Mouse (Mus musculus): Measurements from ENCODE around the gene Olfr532. TPM values are rescaled to one million over a fixed set of nuclear protein-coding genes. Genes with fewer than 3 reads are reported as not detected.

Olfr532 gene
- not detected for polyA plus RNA-seq (2014; fragmentation: Illumina TruSeq; extraction: RNeasy Lipid Tissue Mini Kit (QIAGEN cat#74804); ENCODE audit: low read depth, low replicate concordance)

GRCm38 (mm10) chr7:140421539-140421938 lies at the start of gene Olfr532:
Gene Olfr532, minus strand, starts transcription at chr7:140421639.

GRCm38 (mm10) chr7:140463070-140463469 lies 41.6 kb upstream of the Olfr532 start, which contains the start of gene Olfr533:
Gene Olfr533, plus strand, starts transcription at chr7:140463370.

GRCm38 (mm10) chr7:140402818-140403217 lies 18.6 kb downstream of the Olfr532 start, which contains the start of gene Olfr531:
Gene Olfr531, minus strand, starts transcription at chr7:140402918.

GRCm38 (mm10) chr7:140376231-140376630 lies 45.2 kb downstream of the Olfr532 start, which contains the start of gene Olfr530:
Gene Olfr530, minus strand, starts transcription at chr7:140376331.

Other genes starting within 250 kb of the Olfr532 start
- not detected for gene Olfr523, start 248.4 kb downstream of the Olfr532 start, polyA plus RNA-seq (2014; fragmentation: Illumina TruSeq; extraction: RNeasy Lipid Tissue Mini Kit (QIAGEN cat#74804); ENCODE audit: low read depth, low replicate concordance)
- not detected for gene Olfr524, start 215.7 kb downstream of the Olfr532 start, polyA plus RNA-seq (2014; fragmentation: Illumina TruSeq; extraction: RNeasy Lipid Tissue Mini Kit (QIAGEN cat#74804); ENCODE audit: low read depth, low replicate concordance)
- not detected for gene Cd163l1, start 203.4 kb downstream of the Olfr532 start, polyA plus RNA-seq (2014; fragmentation: Illumina TruSeq; extraction: RNeasy Lipid Tissue Mini Kit (QIAGEN cat#74804); ENCODE audit: low read depth, low replicate concordance)
- gene 5830411N06Rik, start 174.4 kb downstream of the Olfr532 start, polyA plus RNA-seq (2014; fragmentation: Illumina TruSeq; extraction: RNeasy Lipid Tissue Mini Kit (QIAGEN cat#74804); ENCODE audit: low read depth, low replicate concordance), result not detected
- gene Olfr525, start 100.8 kb downstream of the Olfr532 start, polyA plus RNA-seq (2014; fragmentation: Illumina TruSeq; extraction: RNeasy Lipid Tissue Mini Kit (QIAGEN cat#74804); ENCODE audit: low read depth, low replicate concordance), result not detected
- gene Olfr527, start 87.6 kb downstream of the Olfr532 start, polyA plus RNA-seq (2014; fragmentation: Illumina TruSeq; extraction: RNeasy Lipid Tissue Mini Kit (QIAGEN cat#74804); ENCODE audit: low read depth, low replicate concordance), result not detected
- gene Olfr60, start 60.0 kb downstream of the Olfr532 start, polyA plus RNA-seq (2014; fragmentation: Illumina TruSeq; extraction: RNeasy Lipid Tissue Mini Kit (QIAGEN cat#74804); ENCODE audit: low read depth, low replicate concordance), result not detected
- not detected for gene Olfr530, start 45.3 kb downstream of the Olfr532 start, polyA plus RNA-seq (2014; fragmentation: Illumina TruSeq; extraction: RNeasy Lipid Tissue Mini Kit (QIAGEN cat#74804); ENCODE audit: low read depth, low replicate concordance)
- not detected for gene Olfr531, start 18.7 kb downstream of the Olfr532 start, polyA plus RNA-seq (2014; fragmentation: Illumina TruSeq; extraction: RNeasy Lipid Tissue Mini Kit (QIAGEN cat#74804); ENCODE audit: low read depth, low replicate concordance)
- gene Olfr533, start 41.7 kb upstream of the Olfr532 start, polyA plus RNA-seq (2014; fragmentation: Illumina TruSeq; extraction: RNeasy Lipid Tissue Mini Kit (QIAGEN cat#74804); ENCODE audit: low read depth, low replicate concordance), result not detected
- not detected for gene Olfr535, start 62.6 kb upstream of the Olfr532 start, polyA plus RNA-seq (2014; fragmentation: Illumina TruSeq; extraction: RNeasy Lipid Tissue Mini Kit (QIAGEN cat#74804); ENCODE audit: low read depth, low replicate concordance)
- gene Olfr536, start 85.8 kb upstream of the Olfr532 start, polyA plus RNA-seq (2014; fragmentation: Illumina TruSeq; extraction: RNeasy Lipid Tissue Mini Kit (QIAGEN cat#74804); ENCODE audit: low read depth, low replicate concordance), result not detected
- gene Olfr538, start 146.2 kb upstream of the Olfr532 start, polyA plus RNA-seq (2014; fragmentation: Illumina TruSeq; extraction: RNeasy Lipid Tissue Mini Kit (QIAGEN cat#74804); ENCODE audit: low read depth, low replicate concordance), result not detected
- gene Olfr46, start 179.6 kb upstream of the Olfr532 start, polyA plus RNA-seq (2014; fragmentation: Illumina TruSeq; extraction: RNeasy Lipid Tissue Mini Kit (QIAGEN cat#74804); ENCODE audit: low read depth, low replicate concordance), result not detected
- not detected for gene Olfr61, start 207.3 kb upstream of the Olfr532 start, polyA plus RNA-seq (2014; fragmentation: Illumina TruSeq; extraction: RNeasy Lipid Tissue Mini Kit (QIAGEN cat#74804); ENCODE audit: low read depth, low replicate concordance)
- gene Olfr53, start 224.8 kb upstream of the Olfr532 start, polyA plus RNA-seq (2014; fragmentation: Illumina TruSeq; extraction: RNeasy Lipid Tissue Mini Kit (QIAGEN cat#74804); ENCODE audit: low read depth, low replicate concordance), result not detected
- gene Olfr539, start 238.3 kb upstream of the Olfr532 start, polyA plus RNA-seq (2014; fragmentation: Illumina TruSeq; extraction: RNeasy Lipid Tissue Mini Kit (QIAGEN cat#74804); ENCODE audit: low read depth, low replicate concordance), result not detected

Data from liver, adult 10 weeks (tissue).